Mouse (Mus musculus) left cerebral cortex, adult 18-20 months (tissue): ENCODE measurements at regions not wholly inside any gene's neighbourhood (a gene's known extent, or its start where the extent isn't known, plus 50 kb on each side); places are given as distances from the start of the nearest gene placed in this dataset.

Source experiments
- DNase-seq, 2 experiments: peaks; one replicate each; pipeline ENCODE4 v3.0.0; 2021 to 2022; ENCODE audit warnings: low spot score in 2 of 2, mixed read lengths in 1 of 2

- no peak for DNase-seq
Observed at GRCm38 (mm10) chr5:67155582-67155981, 56.5 kb upstream of the Phox2b start.

DNA sequence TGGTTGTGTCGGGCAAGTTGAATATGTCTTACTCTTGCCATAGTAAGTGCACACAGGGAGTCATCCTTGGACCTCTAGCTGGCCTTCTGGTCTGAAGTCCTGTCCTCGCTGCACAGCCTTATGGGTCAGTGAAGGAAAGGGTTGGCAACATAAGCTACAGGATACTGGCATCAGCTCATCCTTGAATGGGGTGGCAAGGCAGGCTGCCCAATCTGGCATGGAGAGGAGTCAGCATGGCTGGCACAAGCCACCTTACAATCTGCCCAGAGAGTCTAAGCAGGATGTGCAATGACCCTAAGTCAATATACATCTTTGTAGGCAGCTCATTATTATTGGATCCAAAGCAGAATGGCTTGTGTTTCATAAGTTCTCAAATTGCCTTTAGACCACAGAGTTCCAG is 57.8 kb upstream of the Phox2b start:
- no peak for DNase-seq

GRCm38 (mm10) chr5:67176827-67177226 is 77.7 kb upstream of the Phox2b start:
- no peak for DNase-seq

DNA sequence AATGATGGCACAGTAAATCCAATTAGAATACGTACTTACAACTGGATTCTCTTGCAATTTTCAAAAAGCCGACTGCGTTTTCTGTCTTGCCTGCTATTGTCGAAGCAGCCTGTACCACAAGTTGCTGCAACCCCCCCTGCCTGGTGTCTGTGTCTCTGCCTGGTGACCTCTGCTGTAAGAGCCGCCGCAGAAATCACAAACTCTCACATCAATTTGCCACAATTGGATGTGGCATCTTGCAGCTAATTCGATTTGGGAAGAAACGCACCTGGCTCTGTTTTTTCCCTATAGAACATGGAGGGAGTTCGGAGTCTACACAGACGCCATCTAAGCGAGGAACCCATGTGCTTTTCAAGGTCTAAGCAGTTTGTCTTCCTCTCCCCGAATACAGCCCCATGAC is 80.1 kb upstream of the Phox2b start:
- DNase-seq = no peak

DNA sequence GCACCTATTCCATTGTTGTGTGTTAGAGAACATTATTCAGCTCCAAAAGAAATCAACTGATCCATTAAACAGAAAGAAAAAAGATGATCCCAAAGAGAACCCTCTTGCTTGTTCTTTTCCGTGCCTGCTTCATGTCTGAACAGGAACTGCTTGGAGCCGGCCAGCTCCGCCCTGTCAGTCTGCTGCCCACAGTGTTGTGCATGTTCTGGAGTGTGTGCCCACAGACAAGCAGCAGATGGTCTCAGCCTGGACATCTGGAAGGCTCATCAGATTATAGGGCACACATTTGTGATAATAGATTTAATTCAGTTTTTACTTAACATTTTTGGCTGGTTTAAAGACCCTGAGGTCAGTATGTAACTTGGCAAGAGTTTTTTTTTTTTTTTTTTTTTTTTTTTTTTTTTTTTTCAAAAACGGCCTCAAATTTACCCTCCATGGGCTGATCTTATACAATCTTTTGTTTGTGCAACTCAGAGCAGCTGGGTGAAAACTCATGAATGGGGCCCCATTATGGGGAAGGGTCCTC is 70.9 kb upstream of the Tmem33 start:
- DNase-seq = peak; percentile 7 to 25

- no peak for DNase-seq
Observed at GRCm38 (mm10) chr5:67194065-67194464, 66.3 kb upstream of the Tmem33 start.

DNA sequence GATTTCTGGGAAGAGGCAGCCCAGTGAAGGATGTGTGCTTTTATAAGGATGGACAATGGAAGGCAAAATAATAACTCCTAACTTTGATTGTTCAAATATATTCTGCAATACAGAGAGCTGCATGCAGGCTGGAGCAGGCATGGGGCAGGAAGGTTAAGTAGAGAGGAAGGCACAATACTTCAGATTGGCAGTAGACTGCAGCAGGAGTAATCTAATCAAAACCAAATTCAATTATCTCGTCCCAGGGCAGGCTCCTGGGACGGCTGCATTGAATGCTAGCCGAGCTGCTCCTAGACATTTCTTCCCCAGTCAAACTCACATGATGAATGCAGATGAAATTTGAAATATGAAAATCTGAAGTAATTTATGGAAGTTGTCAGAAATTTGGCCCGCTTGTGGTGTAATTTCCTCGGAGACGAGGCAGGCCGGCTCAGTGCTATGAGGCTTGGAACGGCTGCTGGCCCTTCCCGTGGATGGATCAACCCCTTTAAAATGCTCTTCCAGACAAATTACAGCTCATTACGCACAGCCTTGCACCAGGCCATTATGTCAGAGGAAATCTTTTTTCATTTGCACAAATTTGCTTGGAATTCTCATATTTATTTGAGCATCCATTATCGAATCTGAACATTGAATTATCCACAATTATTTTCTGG is 55.2 kb upstream of the Tmem33 start:
- no peak for DNase-seq
